Mouse (Mus musculus): ENCODE results near the gene P2rx6.
"Not testable (repeated sequence)": the region's sequence is repeated elsewhere in the genome, so short reads cannot be mapped to it uniquely, and the experiment has no call there.

P2rx6 gene

DNA sequence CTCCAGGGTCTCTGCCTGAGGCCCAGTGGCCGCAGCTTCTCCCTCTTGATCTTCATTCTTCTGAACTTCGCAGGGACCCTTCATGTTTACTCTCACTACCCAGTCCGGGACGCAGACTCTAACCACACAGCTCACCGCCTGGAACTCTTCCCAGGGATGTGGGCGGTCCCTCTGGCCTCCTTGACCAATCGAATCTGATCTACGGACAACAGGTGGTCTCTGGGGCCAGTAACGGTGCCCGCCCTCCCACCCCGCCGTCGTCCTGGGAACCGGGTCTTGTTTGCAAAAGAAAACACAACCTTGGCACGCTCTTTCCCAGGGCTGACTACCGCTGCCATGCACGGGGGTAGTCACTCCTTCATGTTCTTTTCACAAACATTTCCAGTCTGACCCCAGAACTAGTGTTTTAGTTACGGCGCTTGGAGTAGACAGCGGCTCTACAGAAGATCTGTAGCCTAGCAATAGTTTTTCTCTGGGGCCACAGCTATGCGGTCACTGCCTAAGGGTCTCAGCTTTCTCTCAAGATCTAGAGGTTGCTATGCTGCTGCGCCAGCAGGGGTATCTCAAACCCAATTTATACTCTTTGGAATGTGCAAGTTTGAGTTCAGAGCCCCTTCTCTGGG is 446 bp upstream of the P2rx6 start, which contains the start of gene Lrrc74b:
Lrrc74b (minus strand) TSS at position 120 of the 623 bp plus-strand sequence.
- no peak for DNase-seq (ENCODE audit: low spot score in 2 of 2)

DNA sequence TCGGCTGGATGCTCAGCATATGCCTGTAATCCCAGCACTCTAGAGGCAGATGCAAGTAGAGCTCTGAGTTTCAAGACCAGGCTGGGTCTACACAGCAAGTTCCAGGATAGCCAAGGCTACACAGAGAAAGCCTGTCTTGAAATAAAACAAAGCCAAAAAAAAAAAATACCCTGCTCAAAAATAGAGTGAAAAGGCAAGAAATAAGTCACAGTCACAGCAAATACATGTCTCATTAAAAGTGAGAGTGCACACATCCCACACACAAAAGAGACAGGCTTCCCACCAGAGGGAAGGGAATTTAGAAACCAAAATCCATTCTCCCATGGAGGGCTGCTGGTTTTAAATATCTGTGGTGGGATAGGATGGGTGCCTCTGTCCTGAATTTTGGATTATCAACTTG is 1.9 kb downstream of the P2rx6 start:
- no peak for DNase-seq (ENCODE audit: low spot score in 2 of 2)

DNA sequence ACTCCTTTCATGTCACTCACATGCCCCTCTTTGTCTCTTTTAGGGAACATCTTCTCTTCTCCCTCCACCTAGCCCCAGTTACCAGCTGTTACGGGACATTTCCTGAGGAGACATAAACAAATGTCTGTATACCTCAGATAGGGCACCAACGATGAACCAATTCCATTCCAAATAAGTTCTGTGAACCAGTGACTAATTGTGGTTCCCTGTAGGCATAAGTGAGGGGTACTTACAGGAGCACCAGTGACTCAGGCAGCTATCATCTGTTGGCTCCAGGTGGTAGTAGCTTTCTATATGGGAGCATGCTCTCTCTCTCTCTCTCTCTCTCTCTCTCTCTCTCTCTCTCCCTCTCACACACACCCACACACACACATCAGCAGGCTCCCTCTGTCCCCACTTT is 2.5 kb downstream of the P2rx6 start:
- no peak for DNase-seq (ENCODE audit: low spot score in 2 of 2)

- no peak for DNase-seq (ENCODE audit: low spot score in 2 of 2)
Observed at GRCm38 (mm10) chr16:17564771-17565170, 3.1 kb downstream of the P2rx6 start.

DNA sequence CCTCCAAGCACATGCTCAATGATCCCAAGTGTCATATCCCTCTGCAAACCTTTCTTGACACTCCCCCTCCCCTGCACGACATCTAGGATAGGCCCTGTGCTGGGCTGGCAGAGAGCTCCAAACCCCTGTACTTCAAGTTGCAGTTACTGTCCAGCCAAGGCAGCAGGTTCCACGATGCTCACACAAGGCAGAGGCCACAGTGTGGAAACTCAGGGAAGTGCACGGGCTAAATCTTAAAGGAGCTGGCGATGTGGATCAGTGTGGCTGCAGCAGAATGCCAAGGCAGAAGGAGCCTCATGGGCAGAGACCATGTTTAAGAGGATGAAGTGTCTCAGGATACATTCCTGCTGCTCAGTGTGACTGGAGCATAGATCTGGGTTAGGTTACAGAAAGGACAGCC is 4.5 kb downstream of the P2rx6 start:
- DNase-seq (ENCODE audit: low spot score in 2 of 2), result no peak

GRCm38 (mm10) chr16:17575870-17576824 is 14.5 kb downstream of the P2rx6 start:
- DNase-seq (ENCODE audit: low spot score in 2 of 2), result peak; percentile 74 to 81

DNA sequence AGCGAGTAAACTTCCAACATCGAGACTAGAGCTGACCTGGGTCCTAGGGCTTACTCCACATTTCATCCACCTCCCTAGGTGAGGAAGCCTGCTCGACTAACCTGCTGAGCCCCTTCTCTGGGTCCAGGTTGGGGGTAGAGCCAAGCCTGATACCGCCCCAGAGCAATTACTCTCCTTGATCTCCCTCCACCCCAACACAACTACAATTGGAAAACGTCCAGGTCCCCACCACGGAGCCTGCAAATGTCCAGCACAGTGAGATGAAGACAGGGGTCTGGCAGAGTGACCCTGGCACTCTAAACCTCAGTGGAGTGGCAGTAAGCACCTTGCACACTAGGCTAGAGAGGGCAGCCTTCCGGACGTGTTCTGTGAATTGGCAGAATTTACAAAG is 15.1 kb downstream of the P2rx6 start:
- DNase-seq (ENCODE audit: low spot score in 2 of 2), result no peak

DNA sequence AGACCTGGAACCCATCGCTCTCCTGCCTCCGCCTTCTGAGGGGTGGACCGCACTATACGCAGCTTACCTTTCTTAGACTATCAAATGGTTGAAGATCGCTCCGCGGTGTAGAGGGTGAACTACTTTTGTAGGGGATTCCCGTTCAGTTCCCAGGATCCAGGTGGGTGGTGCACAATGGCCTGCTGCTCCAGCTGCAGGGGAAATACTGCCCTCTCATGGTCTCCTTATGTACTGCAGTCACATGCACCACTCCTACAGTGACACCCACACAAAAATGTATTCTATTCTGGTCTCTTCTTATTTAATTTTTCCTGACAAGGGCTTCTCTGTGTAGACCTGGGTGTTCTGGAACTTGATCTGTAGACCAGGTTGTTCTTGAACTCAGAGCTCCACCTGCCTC is 21.4 kb downstream of the P2rx6 start, which contains the start of gene Slc7a4:
Slc7a4 (minus strand) TSS at position 151 of the 400 bp plus-strand sequence.
- no peak for DNase-seq (ENCODE audit: low spot score in 2 of 2)

GRCm38 (mm10) chr16:17584555-17584954 is 22.9 kb downstream of the P2rx6 start:
- DNase-seq (ENCODE audit: low spot score in 2 of 2), result no peak

GRCm38 (mm10) chr16:17590731-17591130 is 29.0 kb downstream of the P2rx6 start:
- DNase-seq (ENCODE audit: low spot score in 2 of 2), result no peak

- no peak for DNase-seq (ENCODE audit: low spot score in 2 of 2)
Observed at GRCm38 (mm10) chr16:17600944-17601562, 39.4 kb downstream of the P2rx6 start.

- no peak for DNase-seq (ENCODE audit: low spot score in 2 of 2)
Observed at GRCm38 (mm10) chr16:17604941-17605340, 43.3 kb downstream of the P2rx6 start.

DNA sequence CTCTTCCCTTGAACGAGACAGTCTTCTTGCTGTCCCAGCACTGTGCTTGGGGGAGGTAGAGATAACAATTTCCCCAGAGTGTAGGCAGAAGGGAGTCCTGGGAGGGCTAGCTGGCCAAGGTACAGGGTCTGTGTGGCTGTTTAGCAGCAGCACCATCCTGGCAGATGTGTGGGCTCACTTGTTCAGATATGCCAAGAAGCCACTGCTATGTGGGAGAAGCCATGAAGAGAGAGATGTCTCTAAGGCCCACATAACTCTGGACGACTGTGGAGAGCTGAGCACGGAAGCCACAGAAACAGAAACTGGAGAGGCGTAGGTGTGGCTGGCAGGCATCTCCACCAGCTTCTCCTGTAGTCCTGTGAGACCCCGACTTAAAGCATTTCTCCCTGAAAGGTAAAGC is 44.0 kb downstream of the P2rx6 start:
- DNase-seq (ENCODE audit: low spot score in 2 of 2), result peak in 1 of 2 experiments; percentile 27

- peak; percentile 38 to 45 for DNase-seq (ENCODE audit: low spot score in 2 of 2)
Observed at GRCm38 (mm10) chr16:17611383-17611782, 49.7 kb downstream of the P2rx6 start.

DNA sequence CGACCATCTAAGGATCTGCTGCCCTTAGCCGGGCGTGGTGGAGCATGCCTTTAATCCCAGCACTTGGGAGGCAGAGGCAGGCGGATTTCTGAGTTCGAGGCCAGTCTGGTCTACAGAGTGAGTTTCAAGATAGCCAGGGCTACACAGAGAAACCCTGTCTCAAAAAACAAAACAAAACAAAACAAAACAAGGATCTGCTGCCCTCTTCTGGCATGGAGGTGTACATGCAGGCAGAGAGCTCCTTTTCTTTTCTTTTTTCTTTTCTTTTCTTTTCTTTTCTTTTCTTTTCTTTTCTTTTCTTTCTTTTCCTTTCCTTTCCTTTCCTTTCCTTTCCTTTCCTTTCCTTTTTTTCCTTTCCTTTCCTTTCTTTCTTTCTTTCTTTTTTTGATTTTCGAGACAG is 53.1 kb downstream of the P2rx6 start:
- DNase-seq (ENCODE audit: low spot score in 2 of 2), result not testable (repeated sequence)

- DNase-seq (ENCODE audit: low spot score in 2 of 2), result no peak
Observed at GRCm38 (mm10) chr16:17616212-17616611, 54.5 kb downstream of the P2rx6 start.

DNA sequence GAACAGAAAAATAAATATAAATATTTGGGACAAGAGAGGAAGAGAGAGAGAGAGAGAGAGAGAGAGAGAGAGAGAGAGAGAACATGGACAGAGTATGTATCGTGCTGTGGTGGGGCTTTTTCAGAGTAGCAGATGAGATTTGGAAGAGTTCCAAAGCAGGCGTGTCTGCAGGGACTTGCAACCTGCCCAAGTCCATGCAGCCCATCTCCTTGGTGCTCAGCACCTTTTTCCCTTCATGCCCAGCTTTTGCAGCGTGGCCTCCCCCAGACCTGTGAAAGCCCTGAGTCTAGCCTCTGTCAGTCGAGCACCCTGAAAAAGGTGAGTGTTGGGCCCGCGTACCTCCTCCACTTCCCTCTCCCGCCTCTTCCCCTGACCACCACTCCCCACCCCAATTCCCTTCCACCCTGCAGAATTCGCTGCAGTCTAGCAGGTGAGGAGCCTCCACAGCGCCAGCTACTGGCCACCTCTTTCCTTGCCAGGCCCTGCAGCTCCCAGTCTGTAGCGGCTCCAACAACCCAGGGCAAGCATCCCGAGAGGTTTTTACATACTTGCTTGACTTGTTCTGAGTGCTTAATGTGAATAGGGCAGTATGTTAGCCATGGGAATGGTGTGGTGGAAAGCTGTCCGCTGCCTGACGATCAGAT is 56.4 kb downstream of the P2rx6 start:
- peak; percentile 43 to 46 for DNase-seq (ENCODE audit: low spot score in 2 of 2)

DNA sequence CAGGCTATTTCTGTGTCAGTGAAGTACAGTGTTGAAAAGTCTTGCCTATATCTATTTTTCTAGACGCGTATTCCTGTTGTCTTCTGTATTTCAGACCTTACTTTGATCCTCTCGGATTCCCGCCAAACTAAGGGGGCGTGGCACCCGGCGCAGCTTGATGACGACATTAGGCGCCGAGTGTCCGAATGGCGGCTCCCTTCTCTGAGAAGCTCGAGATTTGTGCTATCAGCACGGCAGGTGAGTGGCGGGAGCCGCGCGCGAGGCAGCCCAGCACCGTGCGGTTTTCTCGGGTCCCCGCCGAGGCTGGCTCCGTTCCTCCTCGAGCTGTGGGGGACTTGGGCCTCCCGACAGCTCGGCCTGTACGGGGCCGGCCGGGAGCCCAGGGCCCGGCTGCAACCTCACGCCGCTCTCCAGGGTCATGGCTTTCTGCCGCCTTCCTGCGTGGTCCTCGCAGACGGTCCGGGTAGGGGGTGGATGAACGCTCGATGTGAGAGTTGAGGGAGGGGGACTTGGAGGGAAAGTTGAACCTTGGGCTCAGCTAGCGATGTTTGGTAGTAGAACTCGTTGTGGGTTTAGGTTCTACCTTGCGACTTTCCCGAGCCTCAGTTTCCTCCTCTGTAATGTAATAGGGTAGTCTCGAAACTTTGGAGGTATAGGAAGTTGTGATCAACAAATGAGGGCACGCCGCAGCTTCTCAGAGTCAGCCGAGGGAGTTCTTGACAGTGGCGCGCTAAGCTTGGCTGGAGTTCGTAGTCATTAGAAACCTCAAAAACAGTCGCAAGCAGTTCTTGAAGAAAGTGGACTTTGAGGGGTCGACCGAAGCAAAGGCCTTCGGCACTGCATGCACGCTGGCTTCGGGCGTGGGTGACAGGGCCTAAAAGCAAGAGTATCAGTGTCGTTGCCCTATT is 57.8 kb downstream of the P2rx6 start, which contains the start of gene Smpd4:
Smpd4 (plus strand) TSS at position 157 of the 908 bp plus-strand sequence.
- peak; percentile 91 to 92 for DNase-seq (ENCODE audit: low spot score in 2 of 2)

DNA sequence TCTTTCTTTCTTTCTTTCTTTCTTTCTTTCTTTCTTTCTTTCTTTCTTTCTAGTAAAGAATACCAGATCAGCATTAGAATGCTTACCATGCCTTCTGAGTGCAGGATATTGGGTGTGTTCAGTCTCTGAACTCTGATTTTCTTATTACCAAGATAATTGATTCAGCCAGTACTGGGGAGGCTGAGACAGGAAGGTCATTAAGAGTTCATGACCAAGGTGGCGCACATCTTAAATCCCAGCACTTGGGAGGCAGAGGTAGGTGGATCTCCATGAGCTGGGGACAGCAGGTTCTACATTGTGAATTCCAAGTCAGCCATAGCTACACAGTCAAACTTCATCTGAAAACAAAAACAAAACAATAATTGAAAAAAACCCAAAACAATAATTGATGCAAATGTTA is 60.3 kb downstream of the P2rx6 start:
- no peak for DNase-seq (ENCODE audit: low spot score in 2 of 2)

- no peak for DNase-seq (ENCODE audit: low spot score in 2 of 2)
Observed at GRCm38 (mm10) chr16:17625488-17626268, 64.0 kb downstream of the P2rx6 start.

Measured in frontal cortex, postnatal 36 days (tissue).